Mouse (Mus musculus) E14TG2a.4 (cell line): Measurements from ENCODE around the gene Galnt7.

Experiments
- H3K27me3 ChIP-seq: 2 replicates; pipeline ENCODE4 v1.6.1; 2014; ENCODE audit warnings: low read length, control low read depth; ENCODE audit not compliant: insufficient read depth
- H3K36me3 ChIP-seq: 2 replicates; pipeline ENCODE4 v1.6.1; 2014; ENCODE audit warnings: low read length, control low read depth; ENCODE audit not compliant: insufficient read depth
- H3K4me1 ChIP-seq: replicated peaks from 2 replicates; pipeline ENCODE4 v1.6.1; 2014; ENCODE audit warnings: low read depth, low read length, control low read depth
- H3K4me3 ChIP-seq: replicated peaks from 2 replicates; pipeline ENCODE4 v1.5.1; 2014; ENCODE audit warnings: mild to moderate bottlenecking, low read length
- H3K9me3 ChIP-seq: 2 replicates; pipeline ENCODE4 v1.6.1; 2014; ENCODE audit warnings: low read length, control low read depth
- CTCF ChIP-seq: conservative IDR thresholded peaks from 2 replicates; pipeline ENCODE4 v1.5.1; 2014; ENCODE audit warnings: low read length
- NANOG ChIP-seq: IDR thresholded peaks from 2 replicates; pipeline ENCODE4 v1.6.1; 2014; ENCODE audit warnings: borderline replicate concordance, low read length, mixed read lengths
- POU5F1 ChIP-seq: IDR thresholded peaks from 2 replicates; pipeline ENCODE4 v1.6.1; 2014; ENCODE audit warnings: low read length, borderline replicate concordance

Gene Galnt7

DNA sequence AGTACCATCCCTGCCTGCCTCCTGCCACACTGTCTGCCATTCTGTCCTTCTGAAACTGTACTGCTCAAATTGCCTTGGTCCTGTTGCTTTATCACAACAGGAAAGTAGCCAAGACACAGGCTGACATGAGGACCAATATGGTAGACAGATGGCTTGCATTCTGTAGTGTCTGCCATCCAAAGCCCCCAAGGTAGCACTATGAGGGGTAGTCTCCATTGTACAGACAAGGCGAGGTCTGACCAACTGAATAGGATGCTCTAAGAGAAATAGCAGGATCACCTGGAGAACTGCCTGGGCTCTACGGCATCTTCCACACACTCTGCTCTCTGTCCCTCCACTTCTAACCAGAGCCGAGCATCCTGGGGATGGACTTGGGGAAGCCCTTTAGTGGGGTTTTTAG, 29.8 kb downstream of the Galnt7 start:
- Histone ChIP-seq H3K36me3 (no peaks in the 10 kb centered on the region), H3K27me3 (no peaks in the 10 kb centered on the region), H3K4me3 (no peak overlapping the region), H3K9me3 (no peaks in the 10 kb centered on the region), H3K4me1 (peaks cover 9% of the 10 kb centered on the region)
- TF ChIP-seq CTCF (no peak), POU5F1 (no peak), NANOG (no peak)

DNA sequence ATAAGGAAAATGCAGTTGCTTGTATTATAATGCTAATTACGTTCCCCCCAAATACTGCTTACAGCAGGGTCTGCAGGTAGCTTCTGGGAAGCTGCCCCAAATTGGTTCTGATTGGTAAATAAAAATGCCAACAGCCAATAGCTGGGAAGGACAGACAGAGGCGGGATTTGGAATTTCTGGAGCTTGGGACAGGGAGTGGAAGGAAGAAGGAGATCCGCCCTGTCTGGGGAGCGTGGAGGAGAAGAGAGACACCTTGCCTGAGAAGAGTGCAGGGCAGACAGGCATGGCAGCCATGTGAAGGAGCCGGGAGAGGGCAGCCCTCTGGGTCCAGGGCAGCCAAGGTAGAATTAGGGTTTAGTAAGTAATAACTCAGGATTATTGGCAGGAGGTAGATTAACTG, 35.9 kb downstream of the Galnt7 start:
- H3K9me3 ChIP-seq: no peaks in the 10 kb centered on the region
- H3K4me3 ChIP-seq: peak overlapping the region; percentile 58
- TF ChIP-seq NANOG (no peak), CTCF (no peak), POU5F1 (no peak)
- no peaks in the 10 kb centered on the region for H3K36me3 ChIP-seq
- H3K27me3 ChIP-seq: no peaks in the 10 kb centered on the region
- H3K4me1 ChIP-seq: peaks cover 35% of the 10 kb centered on the region

DNA sequence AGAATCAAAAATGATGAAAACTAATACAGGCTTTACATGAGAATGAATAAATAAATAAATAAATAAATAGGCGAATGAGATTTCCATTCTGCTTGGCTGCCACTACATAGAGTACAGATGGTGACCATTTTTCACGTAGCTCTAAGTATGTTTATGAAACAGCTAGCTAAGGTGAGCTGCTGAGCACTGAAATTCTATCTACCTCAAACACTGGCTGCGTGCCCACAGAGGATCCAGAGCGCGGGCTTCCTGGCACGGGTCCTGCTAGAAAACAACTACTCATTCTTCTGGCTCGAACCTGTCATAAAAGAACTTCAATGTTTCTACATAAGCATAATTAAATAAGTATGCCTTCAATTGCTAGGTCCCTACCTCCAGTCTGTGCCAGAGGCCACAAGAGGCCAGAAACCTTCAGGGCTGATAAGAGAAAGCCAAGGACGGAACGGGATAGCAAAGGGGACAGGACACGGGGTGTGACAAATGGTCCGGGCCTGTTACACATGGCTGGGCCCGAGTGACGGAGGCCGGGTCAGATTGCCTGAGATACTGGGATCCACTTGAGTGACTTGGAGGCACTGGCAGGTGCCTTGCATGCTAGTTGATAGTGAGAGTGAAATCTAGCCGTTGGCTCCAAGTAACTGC, 37.7 kb downstream of the Galnt7 start:
- Histone ChIP-seq H3K4me3 (no peak overlapping the region), H3K9me3 (no peaks in the 10 kb centered on the region), H3K27me3 (no peaks in the 10 kb centered on the region), H3K36me3 (no peaks in the 10 kb centered on the region), H3K4me1 (peaks cover 32% of the 10 kb centered on the region)
- TF ChIP-seq POU5F1 (no peak), CTCF (no peak), NANOG (no peak)

DNA sequence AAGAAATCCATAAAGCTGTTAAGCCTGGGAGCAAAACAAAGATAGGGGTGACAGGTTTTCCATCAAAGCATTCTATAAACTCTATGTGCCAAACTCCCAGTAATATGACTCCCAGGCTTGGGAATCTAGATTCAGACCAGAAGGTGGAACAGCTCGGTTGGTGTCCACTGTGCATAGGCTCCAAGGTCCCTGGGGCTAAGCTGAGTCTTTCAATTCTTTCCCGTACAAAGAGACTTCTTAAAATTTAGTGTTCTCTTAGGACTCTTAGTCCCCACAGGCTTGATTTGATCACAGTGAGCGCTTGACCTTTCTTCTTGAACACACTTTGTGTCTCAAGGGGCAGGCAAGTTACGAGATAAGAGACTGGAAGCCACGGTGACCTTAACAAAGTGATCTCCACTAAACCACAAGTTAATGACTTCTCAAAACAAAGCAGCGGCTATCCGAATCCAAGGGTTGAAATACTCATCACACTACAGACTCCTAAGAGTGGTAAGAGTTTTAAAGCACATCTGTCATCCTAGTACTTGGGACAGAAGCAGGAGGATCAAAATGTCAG, 41.3 kb downstream of the Galnt7 start:
- TF ChIP-seq NANOG (no peak), CTCF (no peak), POU5F1 (no peak)
- Histone ChIP-seq H3K9me3 (no peaks in the 10 kb centered on the region), H3K27me3 (no peaks in the 10 kb centered on the region), H3K36me3 (no peaks in the 10 kb centered on the region), H3K4me1 (peaks cover 16% of the 10 kb centered on the region), H3K4me3 (no peak overlapping the region)

DNA sequence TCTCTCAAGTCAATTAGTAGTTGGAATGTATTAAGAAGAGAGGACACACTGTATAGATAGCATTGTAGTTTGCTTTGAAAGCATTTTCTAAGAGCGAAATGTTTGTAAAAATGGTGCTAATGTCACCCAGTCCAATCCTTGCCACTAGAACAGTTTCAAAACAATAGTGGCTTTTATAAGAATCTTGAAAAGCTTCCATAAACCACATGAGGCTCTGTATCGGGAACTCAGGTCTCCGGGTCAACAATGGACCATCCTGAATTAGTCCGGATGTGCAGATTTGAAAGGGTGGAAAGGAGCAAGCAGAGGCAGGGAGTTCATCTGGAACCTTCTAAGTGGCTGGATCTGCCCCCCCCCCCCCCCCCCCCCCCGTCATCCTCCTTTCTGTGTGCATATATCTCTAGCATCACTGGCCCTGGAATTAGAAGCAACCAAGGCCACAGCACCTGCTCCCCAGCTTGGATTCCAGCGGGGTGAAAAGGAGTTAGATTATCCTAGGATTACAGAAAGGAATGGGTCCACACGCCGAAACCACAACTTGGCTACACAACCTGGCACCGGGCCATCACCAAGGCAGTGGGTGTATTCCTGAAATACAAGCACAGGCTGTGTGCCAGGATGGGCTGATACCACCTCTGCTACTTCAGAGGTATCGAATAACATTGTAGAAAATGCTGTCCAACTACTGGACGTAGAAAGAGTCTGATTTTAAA, 42.0 kb downstream of the Galnt7 start:
- no peaks in the 10 kb centered on the region for H3K27me3 ChIP-seq
- no peaks in the 10 kb centered on the region for H3K9me3 ChIP-seq
- H3K4me3 ChIP-seq: no peak overlapping the region
- H3K4me1 ChIP-seq: peaks cover 9% of the 10 kb centered on the region
- H3K36me3 ChIP-seq: no peaks in the 10 kb centered on the region
- no peak for TF ChIP-seq CTCF
- no peak for TF ChIP-seq POU5F1
- no peak for TF ChIP-seq NANOG

DNA sequence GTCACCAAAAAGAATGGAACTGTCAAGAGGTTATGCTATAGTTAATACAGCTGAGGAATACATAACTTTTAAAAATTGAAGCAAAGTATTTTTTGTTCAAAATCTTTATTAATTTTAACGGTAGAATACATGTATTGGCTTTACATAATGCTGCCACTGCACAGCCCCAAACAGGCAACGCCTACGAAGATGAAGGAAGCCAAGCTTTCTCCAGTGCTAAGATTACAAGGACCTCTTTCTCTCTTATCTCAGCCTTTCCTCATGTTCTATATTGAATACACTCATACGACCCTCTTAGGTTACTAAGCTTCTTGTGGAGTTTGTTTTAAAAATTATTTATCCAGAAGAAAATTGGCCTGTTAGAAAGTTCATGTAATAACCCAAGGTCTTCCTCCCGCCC, 50.3 kb downstream of the Galnt7 start:
- no peaks in the 10 kb centered on the region for H3K27me3 ChIP-seq
- peaks cover 35% of the 10 kb centered on the region for H3K4me1 ChIP-seq
- no peaks in the 10 kb centered on the region for H3K9me3 ChIP-seq
- H3K36me3 ChIP-seq: no peaks in the 10 kb centered on the region
- H3K4me3 ChIP-seq: no peak overlapping the region
- TF ChIP-seq POU5F1: no peak
- TF ChIP-seq CTCF: no peak
- no peak for TF ChIP-seq NANOG

DNA sequence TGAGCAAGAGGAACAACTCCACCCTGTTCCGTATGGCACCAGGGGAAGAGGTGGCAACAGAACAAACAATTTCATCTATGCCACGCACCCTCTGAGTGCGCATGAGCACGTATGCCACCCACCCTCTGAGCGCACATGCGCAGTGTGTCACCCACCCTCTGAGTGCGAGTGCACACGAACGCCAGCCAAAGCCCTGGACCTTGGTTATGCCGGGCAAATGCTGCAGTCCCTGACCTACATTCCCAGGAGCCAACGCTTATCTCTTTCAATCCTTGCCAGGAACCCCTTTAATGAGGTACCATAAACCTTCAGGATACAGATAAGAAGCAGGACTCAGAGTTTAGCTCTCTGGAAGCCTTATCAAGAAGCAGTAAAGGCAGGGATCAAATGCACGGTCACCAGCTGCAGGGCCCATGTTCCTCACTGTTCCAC, 50.8 kb downstream of the Galnt7 start:
- H3K36me3 ChIP-seq: no peaks in the 10 kb centered on the region
- H3K27me3 ChIP-seq: no peaks in the 10 kb centered on the region
- H3K4me3 ChIP-seq: no peak overlapping the region
- no peak for TF ChIP-seq NANOG
- TF ChIP-seq CTCF: no peak
- TF ChIP-seq POU5F1: no peak
- H3K4me1 ChIP-seq: peaks cover 38% of the 10 kb centered on the region
- H3K9me3 ChIP-seq: no peaks in the 10 kb centered on the region

DNA sequence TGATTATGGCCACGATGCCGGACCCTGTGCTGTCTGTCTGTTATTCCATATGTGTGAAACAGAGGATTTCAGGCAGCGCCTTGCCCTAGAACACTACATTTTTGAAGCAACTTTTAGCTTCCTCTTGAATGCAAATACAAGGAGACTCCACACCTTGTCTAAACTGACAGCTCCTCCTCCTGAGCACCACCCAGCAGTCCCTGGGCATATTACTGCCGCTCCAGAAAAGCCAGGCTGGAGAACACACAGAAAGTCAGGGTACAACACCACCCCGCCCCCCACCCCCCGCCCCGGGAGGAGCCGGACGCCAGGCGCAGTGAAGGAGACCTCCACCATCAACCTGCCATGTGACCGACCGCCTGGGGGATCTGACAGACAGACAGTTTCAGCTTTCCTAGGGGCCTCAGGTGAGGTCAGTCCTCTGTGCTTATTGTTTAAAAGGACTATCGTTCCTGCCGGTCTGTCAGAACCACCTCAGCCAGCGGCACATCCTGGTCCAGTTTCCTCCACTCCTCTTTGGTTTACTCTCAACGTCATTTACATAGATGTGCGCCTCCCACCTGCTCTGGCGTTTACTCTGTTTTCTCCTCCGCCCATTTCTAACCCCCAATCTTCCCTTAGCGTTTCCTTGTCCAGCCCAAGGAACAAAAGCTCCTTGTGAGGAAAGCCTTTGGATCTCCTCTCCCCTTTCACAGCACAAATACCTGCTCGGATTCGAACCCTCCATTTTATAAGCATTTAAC, 52.8 kb downstream of the Galnt7 start:
- H3K27me3 ChIP-seq: no peaks in the 10 kb centered on the region
- H3K36me3 ChIP-seq: no peaks in the 10 kb centered on the region
- H3K9me3 ChIP-seq: no peaks in the 10 kb centered on the region
- H3K4me3 ChIP-seq: peak overlapping the region; percentile 63
- TF ChIP-seq POU5F1: no peak
- no peak for TF ChIP-seq NANOG
- TF ChIP-seq CTCF: no peak
- H3K4me1 ChIP-seq: peaks cover 47% of the 10 kb centered on the region
